Mouse (Mus musculus) liver, adult 2 months (tissue): ENCODE results near the gene Zfp324.

Experiments used
- CTCF ChIP-seq: fragments of 200-500 bp; IDR thresholded peaks from 2 replicates; pipeline ENCODE4 v1.5.1; 2011; ENCODE audit warnings: low read depth, low read length, control low read depth
- POLR2A ChIP-seq: fragments of 200-500 bp; IDR thresholded peaks from 2 replicates; pipeline ENCODE4 v1.6.1; 2011; ENCODE audit warnings: low read length, control low read depth; ENCODE audit not compliant: insufficient read depth; ENCODE audit errors: extremely low read depth

DNA sequence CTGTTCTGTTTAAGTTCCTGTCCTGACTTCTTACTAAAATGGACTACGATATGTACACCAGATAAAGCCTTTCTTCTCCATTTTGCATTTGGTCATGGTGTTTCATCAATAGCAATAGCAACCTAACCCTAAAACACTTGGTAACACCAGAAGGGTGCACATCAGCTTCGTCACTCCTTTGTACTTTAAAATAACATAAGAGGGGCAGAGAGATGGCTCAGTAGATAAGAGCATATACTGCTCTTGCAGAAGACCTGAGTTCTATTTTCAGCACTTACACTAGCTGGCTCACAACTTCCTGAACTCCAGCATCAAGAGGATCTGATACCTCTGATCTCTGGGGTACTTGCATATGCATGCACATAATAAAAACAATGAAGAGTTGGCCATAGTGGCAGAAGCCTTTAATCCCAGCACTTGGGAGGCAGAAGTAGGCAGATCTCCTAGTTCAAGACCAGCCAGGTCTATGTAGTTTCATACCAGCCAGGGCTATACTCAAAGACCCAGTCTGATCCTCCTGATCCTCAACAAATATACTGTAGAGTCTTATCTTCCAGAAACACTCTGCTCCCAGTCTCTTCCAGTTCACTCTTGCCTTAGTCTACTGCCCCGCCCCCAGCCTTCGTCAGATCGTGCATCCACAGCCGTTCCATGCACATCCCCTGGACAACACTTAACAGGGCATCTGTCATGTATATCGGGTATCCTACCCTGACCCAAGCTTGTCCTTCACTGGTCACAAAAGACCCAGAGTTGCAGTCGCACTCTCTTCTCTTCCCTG is 22.0 kb downstream of the Zfp324 start:
- TF ChIP-seq POLR2A (no peak), CTCF (no peak)
